In genomic region chr7:97748527-97749206, GRCm38 (mm10) we compare ENCODE assay signal across 8 mouse cellular contexts. TPM values are rescaled to one million over a fixed set of nuclear protein-coding genes. Genes with fewer than 3 reads are reported as not detected.
A peak's percentile ranks its signal among the peaks of the same experiment; 100 is the strongest.
DNase-seq lines count a peak whose midpoint lies in the region; ATAC-seq and TF ChIP-seq lines count a peak whose summit lies in the region.

No protein-coding gene starts in this region.

- peak overlapping the region; percentile 31; the same call in 1 of the 2 replicates for H3K9ac ChIP-seq in kidney, postnatal 0 days (ENCODE audit: low read depth, low read length)
- no peak overlapping the region for H3K9ac ChIP-seq in stomach, embryonic 15.5 days

- peak; percentile 44; the same call in 1 of the 2 replicates for ATAC-seq in kidney, postnatal 0 days (replicated peaks; ENCODE audit: low FRiP score, low read depth)
- no peak; the same call in 1 of the 2 replicates for ATAC-seq in stomach, embryonic 15.5 days (ENCODE audit: insufficient read depth, low FRiP score, low read depth)

- no peaks in the 10 kb centered on the region for H3K36me3 ChIP-seq in kidney, postnatal 0 days (ENCODE audit: insufficient read depth, low read length)
- no peaks in the 10 kb centered on the region for H3K36me3 ChIP-seq in stomach, embryonic 15.5 days

- peak overlapping the region; percentile 77 for H3K27ac ChIP-seq in kidney, postnatal 0 days
- H3K27ac ChIP-seq in stomach, embryonic 15.5 days = peak overlapping the region; percentile 68

- H3K27me3 ChIP-seq in kidney, postnatal 0 days (ENCODE audit: insufficient read depth, low read length) = no peaks in the 10 kb centered on the region
- H3K27me3 ChIP-seq in stomach, embryonic 15.5 days (replicated peaks) = no peaks in the 10 kb centered on the region

- WGBS in kidney, postnatal 0 days = 60% methylated on average over 10 of the region's 10 CpGs
- WGBS in stomach, embryonic 15.5 days = 56% methylated on average over 10 of the region's 10 CpGs

- H3K4me1 ChIP-seq in kidney, postnatal 0 days (replicated peaks; ENCODE audit: insufficient read depth, low read length) = peaks cover 10% of the 10 kb centered on the region; the same call in 1 of the 2 replicates
- peaks cover 3% of the 10 kb centered on the region; the same call in 1 of the 2 replicates for H3K4me1 ChIP-seq in stomach, embryonic 15.5 days

- no peaks in the 10 kb centered on the region for H3K9me3 ChIP-seq in kidney, postnatal 0 days (replicated peaks; ENCODE audit: low read length)
- H3K9me3 ChIP-seq in stomach, embryonic 15.5 days = no peaks in the 10 kb centered on the region

- peak overlapping the region; percentile 48 for H3K4me2 ChIP-seq in kidney, postnatal 0 days (ENCODE audit: low read length)
- H3K4me2 ChIP-seq in stomach, embryonic 15.5 days = peak overlapping the region; percentile 45

- 0 out of 2 replicates have a peak overlapping the region, but pooled peaks have one; percentile 2 for H3K4me3 ChIP-seq in kidney, postnatal 0 days (replicated peaks; ENCODE audit: low read depth, low read length)
- H3K4me3 ChIP-seq in stomach, embryonic 15.5 days (replicated peaks) = peak overlapping the region; percentile 21

- no peak for TF ChIP-seq CTCF in kidney, postnatal 0 days (IDR thresholded peaks at IDR 0.05; ENCODE audit: low read depth)

- peak; percentile 40 to 74 for DNase-seq in adrenal gland, adult (ENCODE audit: inconsistent age in 2 of 2, low spot score in 1 of 2)
- no peak for DNase-seq in adrenal gland, postnatal 25 days
- peak; percentile 34 for DNase-seq in adipocyte (ENCODE audit: low spot score)
- DNase-seq in heart, adult 9 months (ENCODE audit: low spot score in 2 of 2) = peak; percentile 53 to 66
- DNase-seq in kidney, postnatal 0 days (ENCODE audit: low spot score) = peak; percentile 61
- peak; percentile 75 for DNase-seq in lung, postnatal 36 days
- DNase-seq in right cerebral cortex, postnatal 10 days (ENCODE audit: low spot score in 2 of 2) = no peak

RNA-seq across cellular contexts. Expression of gene Aqp11, which starts 10.6 kb away (rescaled TPM):
- total RNA-seq in adrenal gland, postnatal 25 days (2021) = 4.0 and 5.2 TPM in 2 replicates
- 36.9 and 40.9 TPM in 2 replicates for polyA plus RNA-seq in kidney, postnatal 0 days (2015; fragmentation: Nextera tagmentation; extraction: Ambion mirVana)
- polyA plus RNA-seq in stomach, embryonic 15.5 days (2015; fragmentation: Nextera tagmentation; extraction: Ambion mirVana) = 19.0 and 21.2 TPM in 2 replicates

RNA-seq across cellular contexts. Expression of gene Pak1, which starts 39.7 kb away (rescaled TPM):
- total RNA-seq in adrenal gland, postnatal 25 days (2021) = 20.5 and 26.5 TPM in 2 replicates
- 12.4 and 14.6 TPM in 2 replicates for polyA plus RNA-seq in kidney, postnatal 0 days (2015; fragmentation: Nextera tagmentation; extraction: Ambion mirVana)
- 27.2 and 30.3 TPM in 2 replicates for polyA plus RNA-seq in stomach, embryonic 15.5 days (2015; fragmentation: Nextera tagmentation; extraction: Ambion mirVana)

RNA-seq across cellular contexts. Expression of gene Clns1a, which starts 52.2 kb away (rescaled TPM):
- 54.1 and 56.9 TPM in 2 replicates for total RNA-seq in adrenal gland, postnatal 25 days (2021)
- 142 and 149 TPM in 2 replicates for polyA plus RNA-seq in kidney, postnatal 0 days (2015; fragmentation: Nextera tagmentation; extraction: Ambion mirVana)
- polyA plus RNA-seq in stomach, embryonic 15.5 days (2015; fragmentation: Nextera tagmentation; extraction: Ambion mirVana) = 152 and 156 TPM in 2 replicates

Comparison
In these comparisons a context has a peak if more than half of its experiments do, and no peak if none do; other contexts are left out.
1. DNase-seq: peak in adrenal gland, adult (2 of 2), adipocyte (single experiment), heart, adult 9 months (2 of 2), kidney, postnatal 0 days (single experiment) and lung, postnatal 36 days (single experiment); none in adrenal gland, postnatal 25 days (single experiment) and right cerebral cortex, postnatal 10 days (0 of 2).